Mouse (Mus musculus): ENCODE data around the gene Il27ra. TPM values are rescaled to one million over a fixed set of nuclear protein-coding genes. Genes with fewer than 3 reads are reported as not detected.
A peak's percentile ranks its signal among the peaks of the same experiment; 100 is the strongest.
"Not testable (repeated sequence)": the region's sequence is repeated elsewhere in the genome, so short reads cannot be mapped to it uniquely, and the experiment has no call there.

Gene Il27ra
- polyA plus RNA-seq, 1 experiment: 7.9 TPM

DNA sequence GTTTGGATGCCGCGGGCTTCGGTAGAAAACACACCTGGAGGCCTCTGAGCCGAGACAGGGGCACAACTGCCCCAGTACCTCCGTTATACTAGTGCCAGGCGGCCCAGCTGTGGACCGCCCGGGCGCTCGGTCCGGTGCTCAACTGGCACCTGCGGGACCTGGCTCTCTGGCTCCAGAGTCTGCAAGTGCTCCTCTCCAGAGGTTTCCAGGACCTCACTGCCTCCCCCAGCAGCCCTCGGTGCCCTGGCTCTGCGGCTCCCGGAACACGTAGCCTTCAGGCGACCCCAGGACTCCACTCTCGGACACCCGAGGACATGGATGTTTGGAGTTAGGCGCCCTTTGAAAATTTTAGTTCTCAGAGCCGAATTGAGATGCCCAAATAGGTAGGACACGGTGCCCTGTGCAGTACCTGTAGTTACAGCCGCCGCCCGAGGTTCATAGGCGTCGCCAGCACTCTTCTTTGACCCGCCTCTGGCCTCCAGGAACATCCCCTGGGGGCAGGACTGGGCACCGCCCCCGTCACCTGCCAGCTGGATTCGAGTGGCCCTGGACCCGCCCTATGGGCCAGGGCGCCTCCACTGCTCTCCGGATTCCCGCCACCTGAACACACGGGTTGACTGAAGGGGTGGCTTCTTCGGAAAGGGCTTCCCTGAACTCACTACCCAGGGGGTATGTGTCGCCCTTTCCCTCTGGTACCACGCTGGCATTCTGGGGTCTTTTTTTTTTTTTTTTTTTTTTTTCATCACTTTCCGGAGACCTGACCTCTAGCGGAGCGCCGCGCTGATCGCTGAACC, 30.5 kb downstream of the Il27ra start, which contains the start of gene 2210011C24Rik:
2210011C24Rik (minus strand) TSS at position 467 of the 794 bp plus-strand sequence.
- H3K36me3 ChIP-seq (replicated peaks; ENCODE audit: low read length): no peaks in the 10 kb centered on the region
- H3K27me3 ChIP-seq (replicated peaks): peaks cover 53% of the 10 kb centered on the region
- peaks cover 35% of the 10 kb centered on the region for H3K4me1 ChIP-seq
- TF ChIP-seq FLI1 (IDR thresholded peaks at IDR 0.05; ENCODE audit: low read length) (no peak), GATA1 (IDR thresholded peaks at IDR 0.05; ENCODE audit: borderline replicate concordance, low read length) (no peak)
- H3K4me3 ChIP-seq (replicated peaks): peak within 1 kb of the TSS; percentile 93
- peaks cover 10% of the 10 kb centered on the region for H3K9me3 ChIP-seq

DNA sequence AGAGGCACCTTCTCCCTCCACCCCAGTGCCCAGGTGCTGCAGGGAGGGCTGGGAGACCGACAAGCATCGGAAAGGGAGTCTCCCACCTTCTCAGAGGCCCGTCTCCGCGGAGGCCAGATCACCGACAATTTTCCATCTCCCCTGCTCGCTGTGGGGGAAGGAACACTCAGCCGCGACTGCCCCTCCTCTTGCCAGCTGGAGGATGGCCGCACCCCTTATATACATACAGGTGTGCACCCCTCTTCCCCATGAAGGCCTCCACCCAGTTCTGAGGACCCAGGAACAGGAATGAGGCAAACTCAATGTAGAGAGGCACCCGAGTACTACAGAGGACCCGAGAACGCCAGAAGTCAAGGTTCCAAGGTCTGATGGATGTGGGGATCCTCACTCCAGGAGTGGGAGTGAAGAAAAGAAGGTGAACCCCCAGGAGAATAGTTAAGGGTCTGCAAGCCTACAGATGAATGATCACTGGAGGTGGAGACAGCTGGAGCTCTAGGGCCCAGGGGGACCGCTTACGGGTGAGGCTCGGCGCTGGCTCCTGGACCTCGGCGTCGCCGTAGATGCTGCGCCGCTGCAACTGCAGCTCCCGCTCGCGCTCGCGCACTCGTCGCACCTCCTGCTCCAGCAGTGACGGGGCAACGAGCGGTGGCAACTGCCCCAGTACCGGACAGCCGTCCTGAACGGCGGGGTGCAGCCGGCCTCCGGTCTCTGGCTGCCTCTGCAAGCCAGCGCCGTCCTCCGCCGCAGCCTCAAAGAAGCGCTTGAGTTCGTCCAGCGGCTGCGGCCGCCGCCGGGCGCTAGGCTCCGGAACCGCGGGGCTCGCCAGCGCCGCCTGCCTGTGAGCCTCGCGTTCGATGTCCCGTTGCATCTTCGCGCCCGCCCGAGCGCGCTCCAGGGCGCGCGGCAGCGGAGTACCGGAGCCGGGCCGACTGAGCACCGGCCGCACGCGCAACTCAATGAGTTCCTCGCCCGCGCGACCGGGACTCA, 31.5 kb downstream of the Il27ra start:
- Histone ChIP-seq H3K36me3 (replicated peaks; ENCODE audit: low read length) (no peaks in the 10 kb centered on the region), H3K4me1 (peaks cover 43% of the 10 kb centered on the region), H3K4me3 (replicated peaks) (peak overlapping the region; percentile 93), H3K9me3 (peaks cover 6% of the 10 kb centered on the region), H3K27me3 (replicated peaks) (peaks cover 47% of the 10 kb centered on the region)
- TF ChIP-seq GATA1 (IDR thresholded peaks at IDR 0.05; ENCODE audit: borderline replicate concordance, low read length) (no peak), FLI1 (IDR thresholded peaks at IDR 0.05; ENCODE audit: low read length) (no peak)

DNA sequence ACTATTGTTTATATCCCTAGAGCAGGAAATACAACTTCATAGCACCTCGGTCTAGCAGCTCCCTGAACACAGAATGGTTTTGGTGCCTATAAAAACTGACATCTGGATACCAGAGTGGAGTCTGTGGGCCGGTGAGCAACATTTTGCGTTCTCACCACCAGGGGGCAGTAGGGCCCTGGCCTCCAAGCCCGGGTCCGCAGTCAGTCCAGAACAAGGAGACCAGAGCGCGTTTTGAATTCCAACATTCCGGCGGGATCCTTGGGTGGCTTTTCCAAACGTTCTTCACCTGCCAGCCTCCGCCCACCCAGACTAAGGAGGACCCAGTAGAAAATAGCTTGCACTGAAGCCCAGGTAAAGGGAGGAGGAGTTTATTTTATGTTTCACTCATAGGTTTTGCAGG, 32.5 kb downstream of the Il27ra start:
- TF ChIP-seq FLI1 (IDR thresholded peaks at IDR 0.05; ENCODE audit: low read length): no peak
- Histone ChIP-seq H3K27me3 (replicated peaks) (peaks cover 40% of the 10 kb centered on the region), H3K9me3 (no peaks in the 10 kb centered on the region), H3K4me1 (peaks cover 48% of the 10 kb centered on the region), H3K36me3 (replicated peaks; ENCODE audit: low read length) (no peaks in the 10 kb centered on the region), H3K4me3 (replicated peaks) (peak overlapping the region; percentile 44)

DNA sequence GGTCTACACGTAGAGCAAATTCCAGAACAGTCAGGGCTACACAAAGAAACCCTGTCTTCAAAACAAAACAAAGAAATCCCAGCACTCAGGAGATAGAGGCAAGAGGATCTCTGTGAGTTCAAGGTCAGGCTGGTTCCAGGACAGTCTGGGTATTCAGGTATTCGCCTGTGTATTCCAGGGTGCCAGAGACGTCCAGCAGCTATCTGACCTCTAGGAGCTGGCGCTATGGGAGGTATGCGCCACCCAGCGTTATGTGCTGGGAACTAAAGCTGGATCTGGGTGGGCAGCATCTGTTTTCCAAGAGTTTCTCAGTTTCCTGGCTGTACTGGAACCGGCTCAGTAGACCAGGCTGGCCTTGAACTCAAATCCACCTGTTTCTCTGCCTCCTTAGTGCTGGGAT, 34.0 kb downstream of the Il27ra start:
- H3K9me3 ChIP-seq: no peaks in the 10 kb centered on the region
- TF ChIP-seq GATA1 (IDR thresholded peaks at IDR 0.05; ENCODE audit: borderline replicate concordance, low read length) (no peak), FLI1 (IDR thresholded peaks at IDR 0.05; ENCODE audit: low read length) (no peak)
- peaks cover 35% of the 10 kb centered on the region for H3K27me3 ChIP-seq (replicated peaks)
- peaks cover under 1% of the 10 kb centered on the region for H3K36me3 ChIP-seq (replicated peaks; ENCODE audit: low read length)
- no peak overlapping the region for H3K4me3 ChIP-seq (replicated peaks)
- H3K4me1 ChIP-seq: peaks cover 60% of the 10 kb centered on the region

DNA sequence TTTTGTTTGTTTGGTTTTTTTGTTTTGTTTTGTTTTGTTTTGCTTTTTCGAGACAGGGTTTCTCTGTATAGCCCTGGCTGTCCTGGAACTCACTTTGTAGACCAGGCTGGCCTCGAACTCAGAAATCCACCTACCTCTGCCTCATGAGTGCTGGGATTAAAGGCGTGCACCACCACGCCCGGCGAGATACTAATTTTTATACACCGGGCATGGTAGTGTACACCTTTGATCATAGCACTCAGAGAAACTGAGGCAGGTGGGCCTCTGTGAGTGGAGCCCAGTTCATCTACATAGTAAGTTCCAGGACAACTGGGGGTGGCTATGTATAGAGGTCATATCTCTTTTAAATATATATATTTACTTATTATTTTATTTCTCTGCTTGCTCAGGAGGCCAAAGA, 36.9 kb downstream of the Il27ra start:
- not testable (repeated sequence) for H3K9me3 ChIP-seq; H3K4me3 ChIP-seq (replicated peaks)
- peaks cover 29% of the 10 kb centered on the region for H3K36me3 ChIP-seq (replicated peaks; ENCODE audit: low read length)

DNA sequence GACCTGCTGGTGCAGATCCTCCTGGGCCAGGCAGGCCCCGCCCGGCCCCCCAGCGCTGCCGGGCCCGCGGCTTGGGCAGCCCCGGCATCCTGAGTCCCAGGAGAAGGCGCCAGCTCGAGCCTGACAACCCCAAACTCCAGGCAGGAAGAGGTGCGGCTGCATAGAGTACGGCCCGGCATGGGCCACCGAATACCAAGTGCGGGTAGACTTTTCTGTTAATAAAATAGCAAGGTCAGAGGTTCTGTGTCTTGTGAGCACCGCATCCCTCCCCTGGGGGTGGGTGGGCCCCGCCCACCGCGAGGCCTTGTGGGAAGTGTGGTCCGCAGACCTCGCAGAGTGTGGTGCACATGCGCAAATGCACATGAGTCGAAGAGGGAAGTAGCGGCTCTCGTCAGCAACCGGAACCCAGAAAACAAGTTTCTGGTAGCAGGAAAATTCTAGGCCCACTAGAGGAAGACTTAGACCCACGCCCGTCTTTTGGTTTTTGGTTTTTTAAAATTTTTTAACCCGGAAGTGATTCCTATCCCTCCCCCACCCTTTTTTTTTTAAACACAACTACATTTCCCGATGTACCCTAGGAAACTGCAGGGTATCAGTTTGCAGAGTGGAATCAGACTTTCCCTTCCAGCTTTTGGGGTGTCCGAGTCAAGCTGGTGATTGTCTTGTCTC, 37.7 kb downstream of the Il27ra start:
- Histone ChIP-seq H3K4me3 (replicated peaks) (peak overlapping the region; percentile 91), H3K36me3 (replicated peaks; ENCODE audit: low read length) (peaks cover 38% of the 10 kb centered on the region), H3K9me3 (no peaks in the 10 kb centered on the region), H3K27me3 (replicated peaks) (no peaks in the 10 kb centered on the region), H3K4me1 (peaks cover 38% of the 10 kb centered on the region)
- TF ChIP-seq FLI1 (IDR thresholded peaks at IDR 0.05; ENCODE audit: low read length) (no peak), GATA1 (IDR thresholded peaks at IDR 0.05; ENCODE audit: borderline replicate concordance, low read length) (no peak)

More for the DNA sequence above, 36.9 kb downstream of the Il27ra start:
- not testable (repeated sequence) for H3K27me3 ChIP-seq (replicated peaks)
- H3K4me1 ChIP-seq: peaks cover 43% of the 10 kb centered on the region

DNA sequence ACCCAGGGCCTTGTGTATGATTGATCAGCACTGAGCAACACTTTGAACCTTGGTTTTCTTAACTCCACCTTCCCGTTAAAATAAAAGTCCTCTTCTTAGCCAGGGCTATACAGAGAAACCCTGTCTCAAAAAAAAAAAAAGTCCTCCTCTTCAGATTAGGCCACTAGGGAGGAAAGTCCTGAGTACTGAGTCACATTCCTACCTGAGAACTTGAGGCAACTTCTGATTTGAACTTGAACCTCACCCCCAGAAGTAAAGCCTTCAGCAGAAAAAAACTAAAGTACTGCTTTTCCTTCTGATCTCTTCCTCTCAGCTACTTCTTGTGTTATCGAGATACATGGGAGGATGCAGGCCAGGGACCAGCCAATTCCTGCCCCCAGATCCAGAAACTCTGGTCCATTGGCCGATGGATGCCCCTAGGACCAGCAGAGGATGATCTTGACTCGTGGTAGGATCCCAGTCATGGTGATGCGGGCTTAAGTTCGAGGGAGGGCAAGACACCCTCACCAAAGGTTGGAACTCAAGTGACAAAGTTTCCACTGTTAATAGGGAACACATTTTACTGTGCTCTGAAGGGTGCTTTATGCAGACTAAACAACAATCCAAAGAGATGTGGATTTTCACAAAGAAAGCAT, 38.7 kb downstream of the Il27ra start:
- TF ChIP-seq FLI1 (IDR thresholded peaks at IDR 0.05; ENCODE audit: low read length) (no peak), GATA1 (IDR thresholded peaks at IDR 0.05; ENCODE audit: borderline replicate concordance, low read length) (no peak)
- Histone ChIP-seq H3K9me3 (no peaks in the 10 kb centered on the region), H3K36me3 (replicated peaks; ENCODE audit: low read length) (peaks cover 47% of the 10 kb centered on the region), H3K4me3 (replicated peaks) (peak overlapping the region; percentile 91), H3K4me1 (peaks cover 48% of the 10 kb centered on the region), H3K27me3 (replicated peaks) (no peaks in the 10 kb centered on the region)

DNA sequence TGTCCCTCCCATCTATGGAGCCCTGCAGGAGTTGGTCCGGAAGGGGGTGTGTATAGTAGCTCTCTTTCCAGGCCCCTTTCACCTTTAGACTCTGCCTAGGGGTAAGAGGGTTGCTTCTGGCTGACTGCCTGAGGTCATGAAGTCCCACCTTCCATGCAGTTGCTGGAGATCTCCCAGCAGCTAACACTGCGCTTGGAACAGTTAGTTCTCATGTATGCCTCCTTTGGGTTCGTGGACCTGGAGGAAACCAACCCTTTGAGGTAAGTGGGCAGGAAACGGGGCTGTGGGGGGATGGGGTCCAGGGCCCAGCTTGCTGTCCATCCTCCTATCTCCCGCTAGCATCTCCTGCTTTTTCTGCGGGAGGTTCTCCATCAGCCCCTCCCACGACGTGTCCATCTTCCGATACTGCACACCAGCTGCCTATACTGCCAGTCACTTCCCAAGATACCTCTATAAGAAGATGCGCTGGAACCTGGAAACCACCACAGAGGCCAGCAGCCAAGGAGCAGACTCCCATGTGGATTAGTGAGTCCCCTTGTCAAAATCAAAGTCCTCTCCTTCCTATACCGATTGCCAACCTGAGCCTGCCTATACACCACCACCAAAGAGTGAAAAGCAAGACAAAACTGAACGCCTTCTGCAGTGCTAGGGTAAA, 39.3 kb downstream of the Il27ra start:
- H3K9me3 ChIP-seq: no peaks in the 10 kb centered on the region
- H3K27me3 ChIP-seq (replicated peaks): no peaks in the 10 kb centered on the region
- TF ChIP-seq FLI1 (IDR thresholded peaks at IDR 0.05; ENCODE audit: low read length): no peak
- no peak for TF ChIP-seq GATA1 (IDR thresholded peaks at IDR 0.05; ENCODE audit: borderline replicate concordance, low read length)
- H3K4me1 ChIP-seq: peaks cover 49% of the 10 kb centered on the region
- H3K36me3 ChIP-seq (replicated peaks; ENCODE audit: low read length): peaks cover 47% of the 10 kb centered on the region
- peak overlapping the region; percentile 10 for H3K4me3 ChIP-seq (replicated peaks)

All from megakaryocyte, embryonic 14.5 days (primary cell).